Mouse (Mus musculus): ENCODE data around the gene Gucy1b1. TPM values are rescaled to one million over a fixed set of nuclear protein-coding genes. Genes with fewer than 3 reads are reported as not detected.

The Gucy1b1 gene
- 21.0 and 22.7 TPM in 2 replicates for polyA plus RNA-seq (2015; fragmentation: Nextera tagmentation; extraction: Ambion mirVana)

DNA sequence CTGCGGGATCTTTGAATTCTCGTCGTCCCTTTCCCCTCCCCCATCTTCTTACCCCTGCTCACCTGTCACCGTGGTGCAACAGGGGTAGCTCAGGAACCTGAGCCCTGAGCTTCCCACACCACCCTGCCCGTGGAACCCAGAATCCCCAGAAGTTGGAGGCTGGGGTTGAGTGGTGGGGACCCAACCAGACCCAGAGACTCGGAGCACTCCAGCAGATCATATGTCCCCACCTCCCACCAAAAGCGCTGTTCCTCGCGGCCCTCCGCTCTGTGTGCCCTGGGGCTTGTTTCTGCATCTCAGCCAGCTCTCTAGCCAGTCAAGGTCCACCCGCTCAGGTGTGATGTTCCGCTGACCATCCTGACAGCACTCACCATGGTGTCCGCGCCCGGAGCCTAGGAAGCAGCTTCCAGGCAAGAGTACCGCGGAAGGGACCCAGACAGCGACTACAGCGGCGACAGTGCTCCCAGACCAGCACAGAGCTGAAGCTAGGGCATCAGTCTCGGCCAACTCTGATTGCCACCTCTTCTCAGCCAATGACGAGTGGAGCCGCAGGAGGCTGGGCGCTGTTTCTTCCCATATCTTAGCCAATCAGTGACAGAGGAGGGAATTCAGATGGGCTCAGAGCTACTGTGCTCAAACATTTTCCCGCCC lies at the start of gene Gucy1b1:
Gene Gucy1b1, minus strand, starts transcription at position 489 of the 651 bp plus-strand sequence.
- 1% methylated on average over 25 of the region's 25 CpGs for WGBS
- peak; percentile 100 for ATAC-seq (ENCODE audit: low read depth)
- H3K36me3 ChIP-seq: no peaks in the 10 kb centered on the region

DNA sequence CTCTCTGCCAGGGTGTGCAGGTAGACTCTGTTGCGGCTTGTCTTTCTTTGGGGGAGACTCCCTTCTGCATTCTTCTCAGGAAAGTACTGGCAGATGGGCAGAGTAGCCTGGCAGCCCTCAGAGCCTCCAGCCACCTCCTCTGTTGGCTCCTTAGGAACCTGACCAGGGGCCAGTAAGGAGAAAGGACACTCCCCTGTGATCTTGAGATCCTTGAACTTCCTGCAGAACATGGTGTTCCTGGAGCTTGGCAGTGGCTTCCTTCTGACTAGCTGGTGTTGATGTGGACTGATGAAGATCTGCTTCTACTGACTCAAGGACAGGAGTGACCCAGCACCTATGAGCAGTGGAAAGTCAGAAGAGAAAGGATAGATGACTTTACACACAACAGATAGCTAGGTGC lies 44.4 kb upstream of the Gucy1b1 start:
- H3K27me3 ChIP-seq: no peaks in the 10 kb centered on the region
- no peaks in the 10 kb centered on the region for H3K36me3 ChIP-seq
- no peak overlapping the region for H3K4me3 ChIP-seq
- H3K4me2 ChIP-seq: no peak overlapping the region
- no peak overlapping the region for H3K27ac ChIP-seq (replicated peaks)
- H3K4me1 ChIP-seq (replicated peaks): no peaks in the 10 kb centered on the region
- H3K9me3 ChIP-seq: no peaks in the 10 kb centered on the region
- H3K9ac ChIP-seq: no peak overlapping the region
- WGBS: 89% methylated on average over 1 of the region's 1 CpGs
- ATAC-seq (ENCODE audit: low read depth): no peak

More for the DNA sequence above, at the start of gene Gucy1b1:
- H3K9me3 ChIP-seq: no peaks in the 10 kb centered on the region
- peaks cover 14% of the 10 kb centered on the region for H3K4me1 ChIP-seq (replicated peaks)
- H3K4me2 ChIP-seq: peak within 1 kb of the TSS; percentile 97
- peak within 1 kb of the TSS; percentile 59 for H3K4me3 ChIP-seq
- H3K9ac ChIP-seq: peak within 1 kb of the TSS; percentile 76
- peaks cover 4% of the 10 kb centered on the region; the same call in 1 of the 2 replicates for H3K27me3 ChIP-seq
- peak within 1 kb of the TSS; percentile 78 for H3K27ac ChIP-seq (replicated peaks)

DNA sequence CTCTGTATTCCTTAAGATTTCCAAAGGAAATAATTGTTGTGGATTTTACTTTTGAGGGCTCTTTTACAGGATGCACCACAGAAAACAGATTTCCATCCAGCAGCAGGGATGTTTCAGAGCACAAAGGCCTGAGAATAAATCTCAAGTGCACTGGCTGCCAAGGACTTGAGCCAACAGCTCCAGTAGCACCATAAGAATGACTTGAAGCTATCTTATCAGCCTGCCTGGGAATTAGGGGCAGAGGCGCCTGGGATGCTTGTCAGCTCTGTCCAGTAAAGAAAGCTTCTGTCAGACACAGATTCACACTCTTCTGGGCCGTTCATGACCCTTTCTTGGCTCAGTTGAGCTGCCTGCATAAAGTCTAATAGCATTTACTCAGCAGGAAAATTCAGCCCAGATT lies 38.0 kb upstream of the Gucy1b1 start:
- H3K4me1 ChIP-seq (replicated peaks): no peaks in the 10 kb centered on the region
- no peaks in the 10 kb centered on the region for H3K36me3 ChIP-seq
- no peak for ATAC-seq (ENCODE audit: low read depth)
- 67% methylated on average over 2 of the region's 2 CpGs for WGBS
- no peaks in the 10 kb centered on the region for H3K27me3 ChIP-seq
- no peak overlapping the region for H3K4me3 ChIP-seq
- no peak overlapping the region for H3K4me2 ChIP-seq
- no peak overlapping the region for H3K27ac ChIP-seq (replicated peaks)
- H3K9me3 ChIP-seq: no peaks in the 10 kb centered on the region
- H3K9ac ChIP-seq: no peak overlapping the region

DNA sequence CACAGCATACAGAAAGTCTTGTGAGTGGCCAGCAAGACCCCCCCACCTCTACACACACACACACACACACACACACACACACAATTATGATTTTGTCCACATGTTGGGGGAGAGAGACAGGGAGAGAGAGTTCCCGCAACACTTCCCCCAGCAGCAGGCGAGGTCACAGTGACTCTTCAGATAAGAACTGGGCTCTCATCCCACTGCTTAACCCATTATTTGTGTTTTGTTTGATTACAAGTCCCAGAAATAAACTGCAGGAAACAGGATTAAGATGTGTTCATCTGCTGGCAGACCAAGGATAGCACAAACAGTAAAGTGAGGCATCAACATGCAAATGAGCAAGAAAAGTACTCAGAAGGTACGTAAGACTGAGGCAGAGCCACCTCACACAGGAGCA lies 37.5 kb upstream of the Gucy1b1 start:
- WGBS: 77% methylated on average over 3 of the region's 3 CpGs
- ATAC-seq (ENCODE audit: low read depth): no peak
- Histone ChIP-seq H3K27ac (replicated peaks) (no peak overlapping the region), H3K4me2 (no peak overlapping the region), H3K27me3 (no peaks in the 10 kb centered on the region), H3K9ac (no peak overlapping the region), H3K9me3 (no peaks in the 10 kb centered on the region), H3K4me1 (replicated peaks) (no peaks in the 10 kb centered on the region), H3K36me3 (no peaks in the 10 kb centered on the region), H3K4me3 (no peak overlapping the region)

DNA sequence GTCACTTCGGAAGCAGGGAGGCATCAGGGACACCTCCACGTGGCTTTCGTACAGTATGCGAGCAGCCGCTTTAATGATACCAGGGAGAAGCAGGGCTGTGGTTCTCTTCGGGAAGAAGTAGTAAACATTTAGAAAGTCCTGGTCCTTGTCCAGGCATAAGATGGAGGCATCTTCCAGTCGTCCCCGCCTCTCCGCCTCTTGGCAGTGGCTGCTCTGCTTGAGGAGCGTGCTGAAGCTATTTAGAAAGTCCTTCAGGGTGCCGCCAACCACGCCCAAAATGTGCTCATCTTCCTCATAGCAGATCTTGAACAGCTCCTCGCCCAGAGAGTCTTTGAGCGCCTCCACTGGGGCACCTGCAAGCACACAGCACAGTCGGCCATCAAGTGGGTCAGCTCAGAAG lies 34.5 kb upstream of the Gucy1b1 start:
- Histone ChIP-seq H3K27ac (replicated peaks) (no peak overlapping the region), H3K9me3 (no peaks in the 10 kb centered on the region), H3K4me1 (replicated peaks) (no peaks in the 10 kb centered on the region), H3K4me2 (no peak overlapping the region), H3K9ac (no peak overlapping the region), H3K4me3 (no peak overlapping the region), H3K27me3 (no peaks in the 10 kb centered on the region), H3K36me3 (no peaks in the 10 kb centered on the region)
- 93% methylated on average over 15 of the region's 15 CpGs for WGBS
- no peak for ATAC-seq (ENCODE audit: low read depth)

DNA sequence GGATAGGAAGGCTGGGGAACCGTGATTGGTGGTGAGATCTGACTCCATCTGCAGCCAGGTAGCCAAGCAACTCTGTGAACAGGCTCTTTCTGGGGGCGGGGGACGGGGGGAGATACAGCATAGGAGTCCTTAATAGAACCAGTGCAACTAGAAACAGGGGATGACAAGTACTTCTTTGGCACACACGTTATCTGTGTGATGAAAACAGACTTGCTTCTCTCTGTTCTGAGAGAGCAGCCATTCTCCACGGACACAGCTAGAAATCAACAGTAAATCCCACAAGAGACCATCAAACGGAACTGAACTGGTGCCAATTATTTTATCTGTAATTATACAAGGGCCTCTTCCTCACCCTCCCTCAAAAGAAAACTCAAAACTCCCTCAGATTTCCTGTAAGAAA lies 29.7 kb upstream of the Gucy1b1 start:
- Histone ChIP-seq H3K9me3 (no peaks in the 10 kb centered on the region), H3K4me2 (no peak overlapping the region), H3K36me3 (no peaks in the 10 kb centered on the region), H3K27me3 (no peaks in the 10 kb centered on the region), H3K4me3 (no peak overlapping the region), H3K4me1 (replicated peaks) (no peaks in the 10 kb centered on the region), H3K27ac (replicated peaks) (no peak overlapping the region), H3K9ac (no peak overlapping the region)
- no peak for ATAC-seq (ENCODE audit: low read depth)
- 77% methylated on average over 6 of the region's 6 CpGs for WGBS

DNA sequence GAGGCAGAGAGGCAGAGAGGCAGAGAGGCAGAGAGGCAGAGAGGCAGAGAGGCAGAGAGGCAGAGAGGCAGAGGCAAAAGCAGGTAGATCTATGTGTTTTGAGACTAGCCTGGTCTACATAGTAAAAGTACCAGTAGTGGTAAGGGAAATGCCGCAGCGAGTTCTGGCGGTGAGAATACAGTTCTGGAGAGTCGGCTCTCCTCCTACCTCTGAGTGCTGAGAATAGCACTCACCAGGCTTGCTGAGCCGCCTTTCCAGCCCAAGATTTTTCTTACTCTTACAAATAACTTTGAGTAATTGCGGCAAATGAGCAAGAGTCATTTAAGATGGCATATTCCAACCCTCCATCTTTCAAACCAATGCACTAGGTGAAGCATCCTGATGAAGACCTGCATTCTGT lies 24.6 kb upstream of the Gucy1b1 start:
- ATAC-seq (ENCODE audit: low read depth): no peak
- no peaks in the 10 kb centered on the region for H3K9me3 ChIP-seq
- 83% methylated on average over 6 of the region's 6 CpGs for WGBS
- H3K27ac ChIP-seq (replicated peaks): no peak overlapping the region
- no peaks in the 10 kb centered on the region for H3K27me3 ChIP-seq
- no peak overlapping the region for H3K9ac ChIP-seq
- H3K4me3 ChIP-seq: no peak overlapping the region
- H3K4me1 ChIP-seq (replicated peaks): no peaks in the 10 kb centered on the region
- H3K36me3 ChIP-seq: no peaks in the 10 kb centered on the region
- H3K4me2 ChIP-seq: no peak overlapping the region

DNA sequence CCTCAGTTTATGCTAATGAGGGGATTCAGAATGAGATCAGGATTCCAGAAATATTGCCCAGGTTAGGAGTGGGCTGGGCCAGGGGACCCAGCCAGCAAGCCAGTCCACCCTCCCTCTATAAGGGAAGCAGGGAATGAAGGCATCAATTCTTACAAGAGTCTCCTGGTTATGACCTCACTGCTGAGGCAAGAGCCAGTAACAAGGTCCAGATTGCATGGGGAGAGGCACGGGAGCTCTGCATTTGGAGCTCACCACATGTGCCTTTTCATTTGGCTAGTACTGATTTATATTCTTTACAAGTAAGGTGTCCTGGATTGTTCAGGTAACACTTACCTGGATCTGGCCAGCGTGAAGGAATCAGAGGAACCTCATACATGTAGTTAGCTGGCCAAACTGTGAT lies 22.3 kb upstream of the Gucy1b1 start:
- 84% methylated on average over 2 of the region's 2 CpGs for WGBS
- no peaks in the 10 kb centered on the region for H3K4me1 ChIP-seq (replicated peaks)
- no peak overlapping the region for H3K4me2 ChIP-seq
- H3K27me3 ChIP-seq: no peaks in the 10 kb centered on the region
- no peaks in the 10 kb centered on the region for H3K36me3 ChIP-seq
- H3K27ac ChIP-seq (replicated peaks): no peak overlapping the region
- no peak overlapping the region for H3K4me3 ChIP-seq
- ATAC-seq (ENCODE audit: low read depth): no peak
- H3K9me3 ChIP-seq: no peaks in the 10 kb centered on the region
- no peak overlapping the region for H3K9ac ChIP-seq

DNA sequence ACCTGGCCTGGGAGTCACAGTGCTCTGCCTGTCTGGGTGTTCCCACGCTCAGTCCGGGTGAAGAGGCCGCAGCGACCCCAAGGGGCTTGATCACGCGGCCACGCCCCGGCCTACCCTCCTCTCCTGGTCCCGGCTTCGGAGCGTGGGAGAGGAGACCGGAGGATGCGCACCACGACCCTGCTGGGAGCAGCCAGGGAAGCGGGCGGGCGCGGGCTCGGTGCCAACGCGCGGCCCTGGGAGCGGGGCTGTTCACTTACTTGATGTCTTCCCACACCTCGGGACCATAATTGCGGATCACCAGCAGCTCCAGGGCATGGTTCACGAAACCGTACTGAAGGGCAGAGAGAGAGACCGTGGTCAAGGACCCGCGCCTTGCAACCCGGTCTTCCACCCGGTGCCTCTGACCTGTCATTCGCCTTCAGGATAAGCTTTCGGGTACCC lies 728 bp downstream of the Gucy1b1 start:
- Histone ChIP-seq H3K36me3 (no peaks in the 10 kb centered on the region), H3K27me3 (peaks cover 4% of the 10 kb centered on the region; the same call in 1 of the 2 replicates), H3K9me3 (no peaks in the 10 kb centered on the region), H3K27ac (replicated peaks) (peak overlapping the region; percentile 78), H3K4me3 (peak overlapping the region; percentile 59), H3K4me2 (peak overlapping the region; percentile 97), H3K9ac (peak overlapping the region; percentile 76), H3K4me1 (replicated peaks) (peaks cover 14% of the 10 kb centered on the region)
- under 1% methylated on average over 34 of the region's 34 CpGs for WGBS
- peak; percentile 84 for ATAC-seq (ENCODE audit: low read depth)

DNA sequence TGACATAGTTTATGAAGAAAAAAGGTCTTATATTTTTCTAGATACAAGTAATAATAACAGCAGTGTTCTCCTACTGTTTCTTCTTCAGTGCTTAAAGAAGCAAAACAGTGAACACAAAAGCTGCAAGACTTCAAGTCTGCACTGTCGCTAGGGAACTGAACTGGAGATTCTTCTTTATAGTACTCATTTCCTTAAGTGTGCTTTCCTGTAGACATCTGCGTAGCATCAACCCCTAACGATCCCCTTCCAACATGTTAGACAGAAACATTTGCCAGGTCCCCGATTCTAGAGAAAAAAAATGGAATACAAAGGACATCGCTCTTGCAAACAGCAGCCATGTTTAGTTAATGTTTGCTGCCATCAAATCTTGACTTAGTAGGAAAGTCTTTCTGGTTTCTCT lies 6.7 kb downstream of the Gucy1b1 start:
- H3K9ac ChIP-seq: no peak overlapping the region
- H3K36me3 ChIP-seq: no peaks in the 10 kb centered on the region
- H3K4me1 ChIP-seq (replicated peaks): peaks cover 7% of the 10 kb centered on the region; the same call in 1 of the 2 replicates
- no peak overlapping the region for H3K4me3 ChIP-seq
- ATAC-seq (ENCODE audit: low read depth): no peak
- H3K27me3 ChIP-seq: no peaks in the 10 kb centered on the region; the same call in 1 of the 2 replicates
- no peak overlapping the region for H3K27ac ChIP-seq (replicated peaks)
- 88% methylated on average over 5 of the region's 5 CpGs for WGBS
- H3K4me2 ChIP-seq: no peak overlapping the region
- H3K9me3 ChIP-seq: no peaks in the 10 kb centered on the region

DNA sequence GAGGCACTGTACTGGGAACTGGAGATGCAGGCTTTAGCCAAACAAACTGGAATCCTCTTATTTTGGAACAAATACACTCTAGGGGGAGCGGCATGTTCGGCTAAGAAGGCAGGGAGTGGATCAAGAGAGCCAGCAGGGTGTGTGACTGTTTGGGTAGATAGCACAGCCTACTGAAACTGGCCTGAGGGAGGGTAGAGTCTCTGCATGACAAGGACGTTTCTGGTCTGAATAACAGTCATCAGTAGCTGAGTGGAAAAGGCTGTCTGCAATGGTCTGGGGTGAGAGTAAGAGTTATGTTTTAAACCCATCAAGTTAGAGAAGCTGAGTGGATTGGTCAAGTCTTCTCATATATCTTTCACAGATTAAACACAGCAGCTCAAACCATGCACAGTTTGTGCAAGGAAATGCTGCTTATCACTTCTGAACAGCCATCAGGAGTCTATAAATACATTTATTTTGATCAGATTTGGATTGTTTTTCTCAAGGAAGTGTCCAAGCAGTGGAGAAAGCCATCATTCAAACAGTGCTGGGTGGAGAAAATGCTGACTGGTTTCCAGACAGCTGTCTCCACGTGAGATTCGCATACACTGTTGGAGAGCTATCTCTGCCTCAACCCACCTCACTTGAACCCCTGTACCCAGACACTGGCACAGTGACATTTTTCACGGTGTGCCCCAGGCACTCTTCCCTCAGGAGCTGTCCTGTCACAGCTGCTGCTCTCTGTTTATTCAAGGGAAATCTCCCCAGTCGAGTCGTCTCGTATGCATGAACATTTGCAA lies 12.9 kb downstream of the Gucy1b1 start:
- no peak for ATAC-seq (ENCODE audit: low read depth)
- Histone ChIP-seq H3K9ac (no peak overlapping the region), H3K36me3 (no peaks in the 10 kb centered on the region), H3K27me3 (no peaks in the 10 kb centered on the region), H3K4me2 (no peak overlapping the region), H3K27ac (replicated peaks) (no peak overlapping the region), H3K9me3 (no peaks in the 10 kb centered on the region), H3K4me3 (no peak overlapping the region), H3K4me1 (replicated peaks) (peaks cover 16% of the 10 kb centered on the region)
- WGBS: 32% methylated on average over 9 of the region's 9 CpGs

DNA sequence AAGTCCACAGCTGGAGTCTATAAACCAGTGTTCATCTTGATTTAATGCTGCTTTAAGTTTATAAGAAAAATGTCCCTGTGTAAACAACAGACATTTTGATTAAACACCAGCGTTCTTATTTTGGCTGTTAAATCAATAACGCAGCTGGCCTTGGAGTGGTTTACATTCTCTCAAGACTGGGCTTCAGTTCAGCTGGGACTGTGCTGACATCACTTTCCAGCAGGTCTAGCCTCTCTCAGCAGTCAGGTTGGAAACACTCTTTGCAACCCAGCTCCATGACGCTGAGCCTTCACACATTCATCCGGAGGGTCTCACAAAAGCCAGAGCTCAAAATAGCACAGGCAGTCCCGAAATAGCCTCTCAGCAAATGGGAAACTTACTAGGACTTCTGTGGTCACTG lies 17.3 kb downstream of the Gucy1b1 start:
- Histone ChIP-seq H3K4me3 (no peak overlapping the region), H3K36me3 (no peaks in the 10 kb centered on the region), H3K27me3 (peaks cover 3% of the 10 kb centered on the region; the same call in 1 of the 2 replicates), H3K27ac (replicated peaks) (no peak overlapping the region), H3K4me2 (no peak overlapping the region), H3K9ac (no peak overlapping the region), H3K9me3 (no peaks in the 10 kb centered on the region), H3K4me1 (replicated peaks) (peaks cover 9% of the 10 kb centered on the region)
- ATAC-seq (ENCODE audit: low read depth): no peak
- WGBS: 67% methylated on average over 5 of the region's 5 CpGs
